Mouse (Mus musculus): ENCODE data around the gene Kif3a.

DNA sequence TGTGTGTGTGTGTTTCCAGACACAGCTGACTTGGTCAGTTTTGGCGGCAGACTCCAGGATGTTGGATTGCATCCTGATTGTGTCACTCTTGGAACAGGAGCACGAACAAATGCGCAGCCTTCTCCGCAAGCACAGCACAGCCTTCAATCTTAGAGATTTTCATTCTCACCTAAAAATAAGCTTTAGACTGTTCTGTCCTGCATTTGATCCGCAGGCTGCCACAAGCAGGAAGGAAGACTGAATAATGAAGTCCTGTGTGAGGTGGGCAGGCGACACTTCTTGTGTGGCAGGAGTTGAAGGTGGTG is 38.0 kb upstream of the Kif3a start:
- TF ChIP-seq CTCF (conservative IDR thresholded peaks at IDR 0.05 in 1 of 2, IDR thresholded peaks at IDR 0.05 in 1 of 2; ENCODE audit: low read depth in 2 of 2, low read length in 2 of 2) (no peak), POLR2A (IDR thresholded peaks at IDR 0.05; ENCODE audit: low read depth, low read length) (no peak), KAT2A (IDR thresholded peaks at IDR 0.05; ENCODE audit: insufficient replicate concordance, low read length) (no peak)
